Mouse (Mus musculus): Measurements from ENCODE around the gene Dnajc4. TPM values are rescaled to one million over a fixed set of nuclear protein-coding genes. Genes with fewer than 3 reads are reported as not detected.

The Dnajc4 gene
- polyA plus RNA-seq, 1 experiment from 2014 or later = 18.6 TPM

DNA sequence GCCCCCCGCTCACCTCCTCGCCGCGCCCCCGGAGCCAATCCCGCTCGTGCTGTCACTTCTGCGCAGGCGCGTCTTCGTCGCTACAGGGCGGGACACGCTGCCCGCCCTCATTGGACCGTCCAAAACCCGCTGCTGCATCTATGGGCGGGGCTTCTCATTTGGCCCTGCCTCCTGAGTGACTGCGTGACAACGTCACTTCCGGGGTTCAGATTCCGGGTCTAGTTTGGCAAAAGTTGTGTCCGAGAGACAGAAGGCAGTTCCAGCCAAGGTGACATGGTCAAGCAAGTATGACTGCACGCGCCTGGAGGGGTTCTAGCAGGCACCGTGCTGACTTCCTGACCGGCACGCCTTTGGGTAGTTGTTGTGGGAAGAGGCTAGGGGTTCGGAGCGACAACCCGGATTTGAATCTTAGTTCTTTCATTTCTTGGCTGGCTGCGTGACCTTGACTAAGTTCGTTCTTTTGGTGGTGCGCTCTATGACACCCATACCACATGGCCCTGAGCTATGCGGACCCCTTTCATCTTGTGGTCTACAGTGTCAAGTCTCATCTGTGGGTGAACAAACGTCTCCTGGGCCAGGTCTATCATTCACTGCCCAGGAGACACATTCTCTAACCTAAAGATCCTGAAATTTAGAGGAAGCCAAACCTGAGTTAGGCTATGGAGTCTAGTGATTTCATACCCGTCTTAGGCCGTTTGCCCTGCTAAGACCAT, 11.8 kb downstream of the Dnajc4 start, which contains the start of gene Fkbp2:
Gene Fkbp2, minus strand, starts transcription at position 121 of the 713 bp plus-strand sequence.
- no peak for TF ChIP-seq CTCF (IDR thresholded peaks at IDR 0.05; ENCODE audit: low read depth)
- DNase-seq (peak; percentile 100), ATAC-seq (ENCODE audit: insufficient read depth) (peak; percentile 88)
- whole genome bisulfite sequencing = 1% methylated on average over 38 of the region's 38 CpGs
- Histone ChIP-seq H3K36me3 (ENCODE audit: insufficient read depth) (peaks cover 51% of the 10 kb centered on the region), H3K27ac (ENCODE audit: low read depth) (peak within 1 kb of the TSS; percentile 89), H3K9me3 (ENCODE audit: low read depth, low read length) (no peaks in the 10 kb centered on the region), H3K4me3 (ENCODE audit: low read depth, low read length) (peak within 1 kb of the TSS; percentile 58), H3K4me2 (peak within 1 kb of the TSS; percentile 71), H3K27me3 (ENCODE audit: insufficient read depth, low read length) (no peaks in the 10 kb centered on the region), H3K9ac (peak within 1 kb of the TSS; percentile 79), H3K4me1 (ENCODE audit: insufficient read depth) (peaks cover 15% of the 10 kb centered on the region; the same call in 1 of the 2 replicates)

DNA sequence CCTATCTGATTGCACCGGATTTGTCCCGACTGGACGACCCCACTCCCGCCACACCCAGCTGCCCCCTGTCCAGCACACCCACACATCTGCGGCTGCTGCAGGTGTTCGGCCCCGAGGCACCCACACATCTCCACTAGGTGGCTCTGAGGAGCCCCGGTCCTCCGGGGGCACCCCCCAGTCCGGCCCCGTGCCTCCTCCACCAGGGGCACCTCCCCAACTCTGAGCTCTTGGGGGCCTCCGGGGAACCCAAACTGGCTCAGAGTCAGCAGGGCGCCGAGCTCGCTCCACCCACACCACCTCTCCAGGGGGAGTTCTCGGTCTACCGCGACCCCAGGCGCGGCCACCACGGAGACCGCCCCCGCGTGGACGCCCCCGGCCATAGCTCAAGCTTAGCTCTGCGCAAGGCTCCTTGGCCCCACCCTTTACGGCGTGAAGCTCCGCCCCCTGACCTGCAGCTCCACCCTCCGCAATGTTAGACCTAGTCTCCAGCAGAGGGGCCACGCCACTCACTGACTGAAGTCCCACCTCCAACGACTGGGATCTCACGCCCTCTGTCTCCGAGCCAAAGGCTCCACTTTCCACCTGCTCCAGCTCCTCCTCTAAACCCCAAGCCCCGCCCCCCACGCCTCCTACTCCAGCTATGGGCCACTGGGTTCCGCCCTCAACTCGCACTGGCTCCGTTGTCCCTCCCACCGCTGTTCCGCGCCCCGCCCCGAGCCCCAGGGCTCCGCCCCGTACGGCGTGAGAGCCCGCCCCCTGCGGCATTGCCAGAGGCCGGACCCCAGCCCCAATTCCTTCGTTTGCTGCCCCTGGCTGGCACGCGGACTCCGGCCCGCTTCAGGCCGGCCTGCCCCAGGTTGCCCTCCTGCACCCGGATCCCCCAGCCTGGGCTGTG, 12.6 kb downstream of the Dnajc4 start:
- DNase-seq = peak; percentile 99
- no peaks in the 10 kb centered on the region for H3K9me3 ChIP-seq (ENCODE audit: low read depth, low read length)
- H3K9ac ChIP-seq = peak overlapping the region; percentile 79
- peaks cover 43% of the 10 kb centered on the region for H3K36me3 ChIP-seq (ENCODE audit: insufficient read depth)
- H3K4me3 ChIP-seq (ENCODE audit: low read depth, low read length) = peak overlapping the region; percentile 58
- peak; percentile 85 for ATAC-seq (ENCODE audit: insufficient read depth)
- no peaks in the 10 kb centered on the region for H3K27me3 ChIP-seq (ENCODE audit: insufficient read depth, low read length)
- peak overlapping the region; percentile 71 for H3K4me2 ChIP-seq
- TF ChIP-seq CTCF (IDR thresholded peaks at IDR 0.05; ENCODE audit: low read depth) = peak; percentile 76
- peaks cover 15% of the 10 kb centered on the region; the same call in 1 of the 2 replicates for H3K4me1 ChIP-seq (ENCODE audit: insufficient read depth)
- under 1% methylated on average over 59 of the region's 59 CpGs for WGBS
- peak overlapping the region; percentile 89 for H3K27ac ChIP-seq (ENCODE audit: low read depth)

DNA sequence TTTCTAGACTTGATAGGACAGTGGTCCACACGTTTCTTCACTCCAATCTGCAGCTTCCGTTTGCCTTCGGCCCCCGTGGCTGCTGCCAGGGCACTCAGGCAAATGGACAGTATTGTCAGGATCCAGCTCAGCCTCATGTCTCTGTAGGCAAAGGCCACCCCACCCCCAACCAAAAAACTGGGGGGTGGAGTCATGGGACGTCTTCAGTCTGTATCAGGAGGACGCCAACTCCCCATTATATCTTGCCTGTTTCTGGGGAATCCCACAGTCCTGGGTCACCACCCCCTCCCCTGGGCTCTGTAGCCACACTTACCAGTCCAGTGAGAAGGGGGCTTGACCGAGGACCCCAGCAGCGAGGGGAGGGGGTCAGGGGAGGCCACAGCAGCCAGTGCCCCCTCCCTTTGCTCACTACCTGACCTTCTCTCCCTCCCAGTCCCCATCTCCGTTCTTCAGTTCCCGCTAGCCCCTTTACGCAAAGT, 13.3 kb downstream of the Dnajc4 start:
- Histone ChIP-seq H3K4me1 (ENCODE audit: insufficient read depth) (peaks cover 15% of the 10 kb centered on the region; the same call in 1 of the 2 replicates), H3K9ac (peak overlapping the region; percentile 56), H3K27me3 (ENCODE audit: insufficient read depth, low read length) (no peaks in the 10 kb centered on the region), H3K4me3 (ENCODE audit: low read depth, low read length) (peak overlapping the region; percentile 58), H3K9me3 (ENCODE audit: low read depth, low read length) (no peaks in the 10 kb centered on the region), H3K4me2 (peak overlapping the region; percentile 71), H3K27ac (ENCODE audit: low read depth) (peak overlapping the region; percentile 37; the same call in 1 of the 2 replicates), H3K36me3 (ENCODE audit: insufficient read depth) (peaks cover 38% of the 10 kb centered on the region)
- TF ChIP-seq CTCF (IDR thresholded peaks at IDR 0.05; ENCODE audit: low read depth) = no peak
- ATAC-seq (ENCODE audit: insufficient read depth) (no peak), DNase-seq (peak; percentile 66)
- 5% methylated on average over 11 of the region's 11 CpGs for WGBS

DNA sequence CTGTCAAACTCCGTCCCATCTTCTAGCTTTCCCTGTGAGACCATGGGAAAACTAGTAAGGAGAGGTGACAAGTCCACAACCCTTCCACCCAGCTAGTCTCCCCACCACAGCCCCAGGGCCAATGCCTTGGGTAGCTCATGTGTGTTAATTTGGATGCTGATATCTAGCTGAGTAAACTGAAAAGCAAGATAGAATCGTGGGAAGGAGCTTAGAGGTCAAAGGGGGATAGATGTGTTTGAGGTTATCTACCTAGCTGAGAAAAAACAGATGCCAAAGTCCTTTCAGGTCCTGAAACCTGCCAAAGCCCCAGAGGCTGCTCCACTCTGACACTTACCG, 13.8 kb downstream of the Dnajc4 start:
- Histone ChIP-seq H3K4me1 (ENCODE audit: insufficient read depth) (peaks cover 15% of the 10 kb centered on the region; the same call in 1 of the 2 replicates), H3K9ac (peak overlapping the region; percentile 56), H3K4me3 (ENCODE audit: low read depth, low read length) (peak overlapping the region; percentile 58), H3K27ac (ENCODE audit: low read depth) (0 out of 2 replicates have a peak overlapping the region, but pooled peaks have one; percentile 37), H3K36me3 (ENCODE audit: insufficient read depth) (peaks cover 34% of the 10 kb centered on the region), H3K4me2 (peak overlapping the region; percentile 71), H3K9me3 (ENCODE audit: low read depth, low read length) (no peaks in the 10 kb centered on the region), H3K27me3 (ENCODE audit: insufficient read depth, low read length) (no peaks in the 10 kb centered on the region)
- TF ChIP-seq CTCF (IDR thresholded peaks at IDR 0.05; ENCODE audit: low read depth) = no peak
- DNase-seq (no peak), ATAC-seq (ENCODE audit: insufficient read depth) (no peak)
- 37% methylated on average over 3 of the region's 3 CpGs for WGBS

DNA sequence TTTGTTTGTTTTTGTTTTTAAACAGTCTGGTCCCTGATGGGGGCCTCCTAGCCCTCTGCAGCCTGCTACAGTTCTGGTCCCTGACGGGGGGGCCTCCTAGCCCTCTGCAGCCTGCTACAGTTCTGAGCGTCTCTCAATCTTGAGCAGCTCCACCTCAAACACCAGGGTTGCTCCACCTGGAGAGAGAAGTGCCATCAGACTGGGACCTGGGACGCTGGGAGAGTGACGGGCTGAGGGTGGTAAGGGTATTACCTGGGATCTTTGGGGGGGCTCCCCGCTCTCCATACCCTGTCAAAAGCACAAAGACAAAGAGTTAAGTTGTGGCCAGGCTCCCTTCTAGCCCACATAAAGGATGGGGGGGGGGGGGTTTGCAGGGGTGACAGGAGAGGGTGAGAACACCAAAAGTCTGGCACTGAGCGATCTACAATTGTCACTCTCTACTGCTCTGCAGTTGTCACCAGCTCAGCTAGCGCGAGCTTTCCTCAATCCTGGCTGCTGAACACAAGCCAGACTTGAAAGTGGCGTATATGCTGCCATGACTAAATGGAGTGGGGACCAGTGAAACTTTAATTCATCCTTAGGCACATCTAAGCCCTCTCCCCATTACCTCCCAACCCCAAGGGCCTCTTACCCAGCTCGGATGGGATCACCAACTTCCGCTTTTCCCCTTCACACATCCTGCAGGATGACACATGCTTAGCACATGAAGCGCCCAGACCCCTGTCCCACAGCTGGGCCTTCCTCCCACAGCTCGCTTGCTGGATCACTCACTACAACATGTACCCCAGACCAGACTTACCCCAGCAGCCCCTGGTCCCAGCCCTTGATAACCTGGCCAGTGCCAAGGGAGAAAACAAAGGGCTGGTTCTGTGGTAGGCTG, 14.4 kb downstream of the Dnajc4 start:
- Histone ChIP-seq H3K36me3 (ENCODE audit: insufficient read depth) (peaks cover 30% of the 10 kb centered on the region), H3K9ac (peak overlapping the region; percentile 56; the same call in 1 of the 2 replicates), H3K27me3 (ENCODE audit: insufficient read depth, low read length) (no peaks in the 10 kb centered on the region), H3K4me2 (peak overlapping the region; percentile 71), H3K4me3 (ENCODE audit: low read depth, low read length) (peak overlapping the region; percentile 58), H3K27ac (ENCODE audit: low read depth) (no peak overlapping the region), H3K9me3 (ENCODE audit: low read depth, low read length) (no peaks in the 10 kb centered on the region), H3K4me1 (ENCODE audit: insufficient read depth) (peaks cover 15% of the 10 kb centered on the region; the same call in 1 of the 2 replicates)
- ATAC-seq (ENCODE audit: insufficient read depth) = no peak
- WGBS = 75% methylated on average over 13 of the region's 13 CpGs
- TF ChIP-seq CTCF (IDR thresholded peaks at IDR 0.05; ENCODE audit: low read depth) = no peak
- DNase-seq = no peak
